Mouse (Mus musculus) myocyte (in vitro differentiated cells): ENCODE results near the gene Tap2.

Source experiments
- MAX ChIP-seq: IDR thresholded peaks from one replicate; pipeline ENCODE4 v1.6.1; 2011; ENCODE audit warnings: low read depth, mild to moderate bottlenecking, control low read depth
- POLR2A ChIP-seq: IDR thresholded peaks from one replicate; pipeline ENCODE4 v1.6.1; 2011; ENCODE audit warnings: low read depth, mild to moderate bottlenecking, control low read depth, moderate library complexity; ENCODE audit not compliant: insufficient read length

DNA sequence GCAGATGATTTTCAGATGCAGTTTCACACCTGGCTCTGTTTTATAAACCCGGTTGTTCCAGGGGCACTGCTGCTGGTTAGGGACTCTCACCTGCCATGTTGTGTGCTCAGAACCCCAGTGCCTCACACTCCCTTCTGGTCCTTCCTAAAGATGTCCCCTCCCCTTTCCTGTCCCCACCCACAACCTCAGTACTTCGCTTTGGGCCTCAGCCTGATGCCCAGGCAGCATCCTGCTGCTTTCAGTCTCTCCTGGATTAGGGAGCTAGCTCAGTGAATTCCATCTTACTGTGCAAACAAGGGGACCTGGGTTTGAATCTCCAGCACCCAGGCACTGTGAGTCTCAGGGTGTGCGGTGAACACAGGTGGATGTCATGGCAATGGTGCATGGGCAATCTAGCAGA is 4.1 kb downstream of the Tap2 start:
- no peak for TF ChIP-seq MAX
- TF ChIP-seq POLR2A = no peak
